Mouse (Mus musculus) G1E (cell line): ENCODE data around the gene Svs6. TPM values are rescaled to one million over a fixed set of nuclear protein-coding genes. Genes with fewer than 3 reads are reported as not detected.
"Not testable (repeated sequence)": the region's sequence is repeated elsewhere in the genome, so short reads cannot be mapped to it uniquely, and the experiment has no call there.

Source experiments
- ATAC-seq: 2 replicates; pipeline ENCODE4 v1.8.0; 2016; ENCODE audit warnings: mild to moderate bottlenecking; ENCODE audit not compliant: insufficient number of reproducible peaks, poor library complexity, low FRiP score, severe bottlenecking; ENCODE audit errors: extremely low read depth
- DNase-seq: peaks from one replicate; pipeline ENCODE4 v3.0.0; 2012; ENCODE audit warnings: low spot score
- H3K27me3 ChIP-seq: 2 replicates; pipeline ENCODE4 v1.6.1; 2012; ENCODE audit warnings: mild to moderate bottlenecking, low read length, inconsistent platforms; ENCODE audit not compliant: insufficient read depth
- H3K36me3 ChIP-seq: replicated peaks from 2 replicates; pipeline ENCODE3; 2012; ENCODE audit warnings: mild to moderate bottlenecking, inconsistent platforms
- H3K4me1 ChIP-seq: 2 replicates; pipeline ENCODE4 v1.6.1; 2012; ENCODE audit warnings: low read depth, low read length, inconsistent platforms, mixed read lengths; ENCODE audit not compliant: insufficient read depth
- H3K4me3 ChIP-seq: 2 replicates; pipeline ENCODE4 v1.5.1; 2012; ENCODE audit warnings: low read depth, mild to moderate bottlenecking, inconsistent platforms, low read length, moderate library complexity, mixed read lengths
- H3K9me3 ChIP-seq: replicated peaks from 2 replicates; pipeline ENCODE4 v1.6.1; 2012; ENCODE audit warnings: inconsistent platforms
- CTCF ChIP-seq: IDR thresholded peaks from 2 replicates; pipeline ENCODE4 v1.5.1; 2012; ENCODE audit warnings: low read depth, low read length, inconsistent platforms, mixed read lengths
- GATA1 ChIP-seq: IDR thresholded peaks from 2 replicates; pipeline ENCODE4 v1.6.1; 2012; ENCODE audit warnings: borderline replicate concordance, low read length, inconsistent platforms, mixed read lengths
- GATA2 ChIP-seq: IDR thresholded peaks from 2 replicates; pipeline ENCODE4 v1.6.1; 2012; ENCODE audit warnings: low read depth, low read length, inconsistent platforms, borderline replicate concordance
- POLR2AphosphoS5 ChIP-seq: IDR thresholded peaks from 2 replicates; pipeline ENCODE4 v1.6.1; 2012; ENCODE audit warnings: low read depth, low read length, inconsistent platforms; ENCODE audit not compliant: insufficient replicate concordance
- TAL1 ChIP-seq: conservative IDR thresholded peaks from 2 replicates; pipeline ENCODE4 v1.6.1; 2012; ENCODE audit warnings: low read depth, low read length, inconsistent platforms, mixed read lengths
- polyA plus RNA-seq: library from polyadenylated mRNA; stranded (reverse); fragments of >175 nt; gene quantifications from 2 replicates; pipeline ENCODE4 v1.2.3, GENCODE M21; 2012
- total RNA-seq, 2 experiments: library from RNA; stranded (forward) in 1 of 2; stranded (reverse) in 1 of 2; fragments of 200-1000 nt in 1 of 2; fragments of >200 nt in 1 of 2; fragmentation: Nextera tagmentation in 1 of 2; gene quantifications; 2 replicates each; pipeline ENCODE4 v1.2.3; 2014 to 2017

The Svs6 gene
- total RNA-seq (2014; fragmentation: Nextera tagmentation) (not detected in 2 replicates), total RNA-seq (2017) (not detected in 2 replicates), polyA plus RNA-seq (not detected in 2 replicates)

- ATAC-seq, H3K4me1 ChIP-seq, H3K4me3 ChIP-seq, DNase-seq, H3K27me3 ChIP-seq, H3K9me3 ChIP-seq, H3K36me3 ChIP-seq: not testable (repeated sequence)
Measured at GRCm38 (mm10) chr2:164316451-164316850, at the start of gene Svs6. Gene Svs6, plus strand, starts transcription at chr2:164316751.

- Histone ChIP-seq H3K27me3 (no peaks in the 10 kb centered on the region), H3K4me3 (no peak within 1 kb of the TSS), H3K4me1 (no peaks in the 10 kb centered on the region), H3K9me3 (no peaks in the 10 kb centered on the region), H3K36me3 (no peaks in the 10 kb centered on the region)
- TF ChIP-seq POLR2AphosphoS5, result no peak
- no peak for TF ChIP-seq GATA1
- TF ChIP-seq GATA2, result no peak
- no peak for TF ChIP-seq TAL1
- no peak for TF ChIP-seq CTCF
- DNase-seq, result no peak
- no peak for ATAC-seq
Measured at GRCm38 (mm10) chr2:164278359-164278758, 38.2 kb upstream of the Svs6 start, which contains the start of gene Svs4. Gene Svs4, minus strand, starts transcription at chr2:164278459.

GRCm38 (mm10) chr2:164288968-164289367 lies 27.6 kb upstream of the Svs6 start, which contains the start of gene Svs3a:
Gene Svs3a, plus strand, starts transcription at chr2:164289268.
- not testable (repeated sequence) for H3K36me3 ChIP-seq, H3K27me3 ChIP-seq, H3K4me3 ChIP-seq, ATAC-seq, DNase-seq, H3K4me1 ChIP-seq, H3K9me3 ChIP-seq

GRCm38 (mm10) chr2:164312599-164312998 lies 4.0 kb upstream of the Svs6 start:
- H3K27me3 ChIP-seq, result no peaks in the 10 kb centered on the region
- H3K9me3 ChIP-seq, result no peaks in the 10 kb centered on the region
- no peaks in the 10 kb centered on the region for H3K36me3 ChIP-seq
- H3K4me3 ChIP-seq, result no peak overlapping the region
- DNase-seq (no peak), ATAC-seq (no peak)
- H3K4me1 ChIP-seq, result no peaks in the 10 kb centered on the region
- TF ChIP-seq GATA1 (no peak), TAL1 (no peak), POLR2AphosphoS5 (no peak), CTCF (no peak), GATA2 (no peak)

GRCm38 (mm10) chr2:164315460-164315859 lies 1.1 kb upstream of the Svs6 start:
- not testable (repeated sequence) for H3K27me3 ChIP-seq, ATAC-seq

GRCm38 (mm10) chr2:164320983-164321382 lies 4.4 kb downstream of the Svs6 start:
- DNase-seq (no peak), ATAC-seq (no peak)

More at GRCm38 (mm10) chr2:164315460-164315859, 1.1 kb upstream of the Svs6 start:
- H3K9me3 ChIP-seq, H3K36me3 ChIP-seq, DNase-seq, H3K4me1 ChIP-seq, H3K4me3 ChIP-seq: not testable (repeated sequence)

GRCm38 (mm10) chr2:164332440-164332839 lies 15.9 kb downstream of the Svs6 start, which contains the start of gene Svs5:
Gene Svs5, plus strand, starts transcription at chr2:164332740.
- H3K9me3 ChIP-seq, H3K27me3 ChIP-seq, H3K36me3 ChIP-seq, H3K4me1 ChIP-seq, DNase-seq, H3K4me3 ChIP-seq, ATAC-seq: not testable (repeated sequence)

More at GRCm38 (mm10) chr2:164320983-164321382, 4.4 kb downstream of the Svs6 start:
- Histone ChIP-seq H3K9me3 (no peaks in the 10 kb centered on the region), H3K36me3 (no peaks in the 10 kb centered on the region), H3K27me3 (0 out of 2 replicates have a peak, but pooled peaks cover 2% of the 10 kb centered on the region), H3K4me3 (no peak overlapping the region), H3K4me1 (no peaks in the 10 kb centered on the region)
- TF ChIP-seq GATA1 (no peak), CTCF (no peak), GATA2 (no peak), POLR2AphosphoS5 (no peak), TAL1 (no peak)

GRCm38 (mm10) chr2:164343732-164344131 lies 27.2 kb downstream of the Svs6 start:
- not testable (repeated sequence) for H3K9me3 ChIP-seq, ATAC-seq, H3K27me3 ChIP-seq, H3K36me3 ChIP-seq, H3K4me1 ChIP-seq, DNase-seq, H3K4me3 ChIP-seq

- DNase-seq, result not testable (repeated sequence)
Measured at GRCm38 (mm10) chr2:164347697-164348096, 31.1 kb downstream of the Svs6 start.

More at GRCm38 (mm10) chr2:164347697-164348096, 31.1 kb downstream of the Svs6 start:
- ATAC-seq, H3K9me3 ChIP-seq, H3K27me3 ChIP-seq, H3K36me3 ChIP-seq, H3K4me1 ChIP-seq, H3K4me3 ChIP-seq: not testable (repeated sequence)
